Mouse (Mus musculus) midbrain, embryonic 16.5 days (tissue): ENCODE results near the gene Gtf3c1. TPM values are rescaled to one million over a fixed set of nuclear protein-coding genes. Genes with fewer than 3 reads are reported as not detected.

Experiments used
- ATAC-seq: fragments of 200-750 bp; cut with Nextera tagmentation; 2 replicates; pipeline ENCODE4 v1.8.0; 2017; ENCODE audit warnings: moderate TSS enrichment
- H3K27ac ChIP-seq: fragments of 300-500 bp; sonication (generic); 2 replicates; pipeline ENCODE4 v1.5.1; 2014; ENCODE audit warnings: mild to moderate bottlenecking, low read length, mixed read lengths
- H3K27me3 ChIP-seq: fragments of 300-500 bp; sonication (generic); 2 replicates; pipeline ENCODE4 v1.6.1; 2014; ENCODE audit warnings: low read depth, low read length, mixed read lengths; ENCODE audit not compliant: control insufficient read depth, insufficient read depth
- H3K36me3 ChIP-seq: fragments of 300-500 bp; sonication (generic); 2 replicates; pipeline ENCODE4 v1.6.1; 2014; ENCODE audit warnings: mild to moderate bottlenecking, low read length, moderate library complexity, mixed read lengths; ENCODE audit not compliant: control insufficient read depth, insufficient read depth
- H3K4me1 ChIP-seq: fragments of 300-500 bp; sonication (generic); 2 replicates; pipeline ENCODE4 v1.6.1; 2014; ENCODE audit warnings: mild to moderate bottlenecking, low read length, mixed read lengths; ENCODE audit not compliant: control insufficient read depth, insufficient read depth
- H3K4me2 ChIP-seq: fragments of 300-500 bp; sonication (generic); 2 replicates; pipeline ENCODE4 v1.6.1; 2014; ENCODE audit warnings: mild to moderate bottlenecking, low read length, mixed read lengths
- H3K4me3 ChIP-seq: fragments of 300-500 bp; sonication (generic); 2 replicates; pipeline ENCODE4 v1.5.1; 2014; ENCODE audit warnings: low read depth, mild to moderate bottlenecking, low read length, moderate library complexity, mixed read lengths
- H3K9ac ChIP-seq: fragments of 300-500 bp; sonication (generic); 2 replicates; pipeline ENCODE4 v1.6.1; 2014; ENCODE audit warnings: low read depth, low read length, mixed read lengths
- H3K9me3 ChIP-seq: fragments of 300-500 bp; sonication (generic); replicated peaks from 2 replicates; pipeline ENCODE4 v1.6.1; 2014; ENCODE audit warnings: mild to moderate bottlenecking, low read length, mixed read lengths; ENCODE audit not compliant: control insufficient read depth, poor library complexity, severe bottlenecking
- WGBS: fragments of 180-500 bp; shearing (Covaris S2); extraction: QIAGEN DNeasy Blood & Tissue Kit; methylation state at CpG from one replicate; pipeline ENCODE4 v1.1.7; 2014; 5-methylcytosine and 5-hydroxymethylcytosine counted together
- polyA plus RNA-seq: library from polyadenylated mRNA; unstranded; fragments of >200 nt; fragmentation: Nextera tagmentation; extraction: Ambion mirVana; gene quantifications from 2 replicates; pipeline ENCODE4 v1.2.1, GENCODE M21; 2015

The Gtf3c1 gene
- polyA plus RNA-seq, 1 experiment from 2014 or later: 30.5 TPM

DNA sequence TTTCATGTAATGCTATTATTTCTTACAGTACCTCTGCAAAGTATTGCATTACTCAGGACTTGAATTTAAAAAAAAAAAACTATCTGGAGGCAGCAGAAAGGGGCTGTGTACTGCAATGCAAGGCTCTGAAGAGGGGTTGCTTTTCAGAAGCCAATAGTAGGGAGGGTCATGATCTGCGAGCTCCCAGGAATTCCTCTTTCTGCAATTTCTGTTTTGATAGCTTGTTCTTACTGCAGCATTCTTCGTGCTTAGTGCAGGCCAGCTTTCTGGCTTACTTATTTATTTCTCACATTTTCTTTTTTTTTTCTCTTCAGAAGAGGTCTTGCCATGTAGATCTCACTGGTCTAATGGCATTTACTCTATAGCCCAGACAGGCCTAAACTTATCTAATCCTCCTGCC is 32.9 kb upstream of the Gtf3c1 start:
- H3K4me2 ChIP-seq: no peak overlapping the region
- H3K36me3 ChIP-seq: no peaks in the 10 kb centered on the region
- no peaks in the 10 kb centered on the region for H3K4me1 ChIP-seq
- no peak overlapping the region for H3K27ac ChIP-seq
- H3K9ac ChIP-seq: no peak overlapping the region
- 83% methylated on average over 2 of the region's 2 CpGs for WGBS
- no peak for ATAC-seq
- H3K9me3 ChIP-seq: no peaks in the 10 kb centered on the region
- H3K27me3 ChIP-seq: no peaks in the 10 kb centered on the region
- H3K4me3 ChIP-seq: no peak overlapping the region

DNA sequence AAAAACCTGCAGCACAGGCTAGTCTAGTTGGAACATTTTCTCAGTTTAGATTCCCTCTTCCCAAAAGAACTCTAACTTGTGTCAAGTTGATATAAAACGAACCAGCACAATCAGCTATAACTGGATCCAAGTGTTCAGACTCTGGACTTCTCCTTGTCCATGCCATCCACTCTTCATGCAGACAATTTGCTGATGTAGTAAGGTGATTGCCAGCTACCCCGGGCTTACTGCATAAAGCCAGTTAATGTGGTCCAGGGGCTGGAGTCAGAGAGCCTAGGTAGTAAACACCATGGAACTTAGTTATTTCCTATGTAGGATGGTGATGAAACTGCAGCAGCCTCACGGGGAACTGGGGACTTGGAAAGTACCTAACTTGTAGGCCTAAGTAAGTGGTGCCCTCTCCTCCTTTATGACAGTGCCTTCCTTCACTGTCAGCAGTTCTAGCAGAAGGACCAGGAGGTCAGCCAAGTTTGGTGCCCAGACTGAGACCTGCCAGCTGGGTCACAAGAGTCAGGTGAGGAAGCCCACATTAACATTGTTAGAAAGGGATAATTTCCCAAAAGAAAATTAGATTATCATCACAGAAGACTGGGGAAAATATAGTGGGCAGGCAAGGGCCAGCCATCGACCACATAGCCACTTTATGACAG is 28.9 kb upstream of the Gtf3c1 start:
- no peak for ATAC-seq
- WGBS: 95% methylated on average over 4 of the region's 4 CpGs
- Histone ChIP-seq H3K9ac (no peak overlapping the region), H3K4me3 (no peak overlapping the region), H3K27me3 (no peaks in the 10 kb centered on the region), H3K4me2 (no peak overlapping the region), H3K27ac (no peak overlapping the region), H3K4me1 (0 out of 2 replicates have a peak, but pooled peaks cover 3% of the 10 kb centered on the region), H3K9me3 (no peaks in the 10 kb centered on the region), H3K36me3 (no peaks in the 10 kb centered on the region)

DNA sequence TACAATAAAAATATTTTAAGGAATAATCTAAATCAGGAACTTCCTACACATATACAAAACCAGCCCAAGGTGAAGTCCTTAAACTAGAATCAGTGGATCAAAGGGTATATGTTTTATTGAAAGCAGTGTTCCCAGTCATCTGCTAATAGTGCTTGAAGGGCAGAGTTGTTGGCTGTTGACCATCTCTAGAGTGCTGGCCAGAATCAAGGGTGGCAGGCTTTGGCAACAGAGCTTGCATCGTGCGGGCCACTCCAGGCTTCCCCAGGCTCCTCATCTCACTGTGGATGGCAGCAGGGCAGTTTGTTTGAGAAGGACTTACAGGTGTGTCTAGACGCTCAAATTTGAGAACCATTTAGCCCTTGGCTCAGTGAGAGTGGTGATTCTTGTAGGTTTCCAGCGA is 26.2 kb upstream of the Gtf3c1 start:
- Histone ChIP-seq H3K9me3 (no peaks in the 10 kb centered on the region), H3K4me2 (no peak overlapping the region), H3K27me3 (no peaks in the 10 kb centered on the region), H3K4me1 (0 out of 2 replicates have a peak, but pooled peaks cover 7% of the 10 kb centered on the region), H3K36me3 (no peaks in the 10 kb centered on the region), H3K9ac (no peak overlapping the region), H3K27ac (no peak overlapping the region), H3K4me3 (no peak overlapping the region)
- ATAC-seq: no peak
- WGBS: 93% methylated on average over 4 of the region's 4 CpGs

DNA sequence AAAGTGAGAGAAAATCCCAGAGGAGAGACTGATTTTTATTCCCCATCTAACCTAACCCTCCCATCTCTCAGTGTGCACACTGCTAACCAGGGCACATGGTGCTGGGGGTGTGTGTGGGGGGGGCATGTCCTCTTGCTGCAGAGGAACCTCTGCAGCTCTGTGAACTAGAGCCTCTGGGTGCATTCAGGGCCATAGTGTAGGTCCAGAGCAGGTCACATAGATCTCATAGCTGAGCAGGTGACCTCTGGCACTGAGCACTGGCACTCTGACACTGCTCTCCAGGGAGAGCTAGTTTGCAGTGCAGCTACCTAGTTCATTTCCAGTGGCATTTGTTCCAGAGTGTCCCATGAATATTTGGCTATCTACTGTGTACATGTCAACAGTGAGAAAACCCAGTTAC is 24.1 kb upstream of the Gtf3c1 start:
- Histone ChIP-seq H3K27ac (no peak overlapping the region), H3K4me2 (no peak overlapping the region), H3K9ac (no peak overlapping the region), H3K9me3 (no peaks in the 10 kb centered on the region), H3K27me3 (no peaks in the 10 kb centered on the region), H3K4me3 (no peak overlapping the region), H3K36me3 (no peaks in the 10 kb centered on the region), H3K4me1 (peaks cover 9% of the 10 kb centered on the region; the same call in 1 of the 2 replicates)
- no peak for ATAC-seq

DNA sequence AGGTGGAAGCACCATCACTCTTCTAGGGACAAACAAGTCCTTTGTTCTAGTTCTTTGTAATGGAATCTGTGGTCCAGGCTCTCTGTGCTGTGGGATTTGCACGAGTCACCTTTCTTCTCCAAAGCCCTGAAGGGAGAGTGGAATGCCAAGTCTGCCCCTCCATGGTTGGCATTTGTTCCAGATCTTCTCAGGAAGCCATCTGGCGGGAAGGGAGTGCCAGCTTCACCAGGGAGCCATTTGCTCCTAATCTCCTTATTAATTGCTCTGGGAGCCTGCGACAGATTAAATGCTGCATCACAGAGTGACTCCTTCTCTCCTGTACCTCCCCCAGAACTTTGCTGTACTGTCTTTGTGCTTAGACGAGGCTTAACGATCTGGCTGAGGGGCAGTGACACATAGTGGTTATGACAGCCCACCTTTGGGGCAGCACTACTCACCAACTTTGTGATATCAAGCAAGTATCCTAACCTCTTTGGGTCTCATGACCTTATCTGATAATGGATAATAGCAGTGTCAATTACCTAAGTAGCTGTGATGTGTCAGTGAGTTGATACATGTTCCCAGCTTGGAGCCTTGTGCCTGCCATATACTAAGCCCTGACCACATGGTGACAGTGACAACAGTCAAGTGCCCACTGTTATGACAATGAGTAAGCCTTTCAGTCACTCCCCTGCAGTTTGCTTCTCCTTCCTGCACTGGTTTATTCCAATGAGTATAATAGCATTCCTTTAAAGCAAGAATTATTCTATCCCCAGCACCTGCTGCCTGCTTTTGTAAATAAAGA is 15.8 kb upstream of the Gtf3c1 start:
- no peak for ATAC-seq
- no peak overlapping the region for H3K9ac ChIP-seq

DNA sequence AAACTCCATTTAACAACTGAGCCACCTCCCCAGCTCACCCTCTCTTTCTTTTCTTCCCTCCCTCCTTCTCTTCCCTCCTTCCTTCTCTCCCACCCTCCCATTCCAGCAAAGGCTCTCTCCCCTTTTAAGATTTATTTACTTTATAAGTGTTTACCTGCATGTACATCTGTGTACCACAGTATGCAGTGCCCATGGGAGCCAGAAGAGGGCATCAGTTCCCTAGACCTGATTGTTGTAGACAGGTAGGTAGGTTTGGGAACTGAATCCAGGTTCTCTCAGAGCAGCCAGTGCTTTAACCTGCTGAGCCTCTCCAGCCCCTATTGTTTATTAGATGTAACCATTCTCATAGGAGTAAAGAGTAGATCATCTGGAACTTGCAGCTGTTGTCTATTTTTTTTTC is 14.5 kb upstream of the Gtf3c1 start:
- Histone ChIP-seq H3K9me3 (no peaks in the 10 kb centered on the region), H3K4me2 (no peak overlapping the region), H3K27ac (no peak overlapping the region), H3K9ac (no peak overlapping the region), H3K36me3 (no peaks in the 10 kb centered on the region), H3K4me3 (no peak overlapping the region), H3K27me3 (no peaks in the 10 kb centered on the region), H3K4me1 (peaks cover 2% of the 10 kb centered on the region; the same call in 1 of the 2 replicates)
- no peak for ATAC-seq

More for the DNA sequence above, 15.8 kb upstream of the Gtf3c1 start:
- Histone ChIP-seq H3K36me3 (no peaks in the 10 kb centered on the region), H3K4me2 (no peak overlapping the region), H3K4me1 (peaks cover 4% of the 10 kb centered on the region; the same call in 1 of the 2 replicates), H3K9me3 (no peaks in the 10 kb centered on the region), H3K27ac (no peak overlapping the region), H3K27me3 (no peaks in the 10 kb centered on the region), H3K4me3 (no peak overlapping the region)
- 43% methylated on average over 5 of the region's 5 CpGs for WGBS

DNA sequence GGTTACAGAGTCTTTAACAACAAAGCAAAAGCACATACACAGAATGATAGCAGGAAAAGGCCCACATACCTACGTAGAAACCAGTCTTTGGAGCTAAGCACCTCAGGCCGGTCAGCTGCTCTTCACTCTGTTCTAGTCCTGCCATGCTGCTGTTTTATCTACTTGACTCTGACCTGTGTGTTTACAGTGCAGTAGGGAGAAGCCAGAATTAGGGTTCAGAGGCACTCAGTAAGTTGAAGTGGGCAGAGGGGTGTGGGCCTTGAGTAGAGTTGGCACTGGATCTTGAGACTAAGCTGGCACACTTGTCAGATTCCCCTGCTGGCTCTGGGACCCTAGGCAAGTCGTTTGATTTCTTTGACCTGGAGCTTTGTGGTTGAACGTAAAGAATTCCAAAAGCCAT is 13.5 kb upstream of the Gtf3c1 start:
- Histone ChIP-seq H3K9me3 (no peaks in the 10 kb centered on the region), H3K4me1 (peaks cover 2% of the 10 kb centered on the region; the same call in 1 of the 2 replicates), H3K4me3 (no peak overlapping the region), H3K9ac (no peak overlapping the region), H3K27me3 (no peaks in the 10 kb centered on the region), H3K4me2 (no peak overlapping the region), H3K27ac (peak overlapping the region; percentile 22; the same call in 1 of the 2 replicates), H3K36me3 (no peaks in the 10 kb centered on the region)
- WGBS: 87% methylated on average over 4 of the region's 4 CpGs
- ATAC-seq: no peak

DNA sequence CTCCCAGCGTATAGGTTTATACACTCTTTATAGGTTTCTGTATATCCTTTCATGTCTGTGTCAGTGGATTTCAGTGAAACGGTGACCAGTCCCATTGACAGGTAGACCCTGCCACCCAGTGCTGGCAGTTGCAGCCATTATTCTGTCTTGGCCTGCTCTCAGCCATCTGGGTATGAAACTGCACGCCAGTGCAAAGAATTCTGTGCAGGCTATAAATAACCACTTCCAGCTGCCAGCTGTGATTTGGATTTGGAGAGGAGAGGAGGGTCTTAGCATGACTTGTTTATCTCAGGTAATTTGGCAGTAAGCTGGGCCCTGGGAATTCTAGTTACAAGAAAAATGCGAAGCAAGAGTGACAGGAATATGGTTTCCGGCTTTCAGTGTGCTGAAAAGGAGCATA is 12.8 kb upstream of the Gtf3c1 start:
- Histone ChIP-seq H3K9me3 (no peaks in the 10 kb centered on the region), H3K4me2 (no peak overlapping the region), H3K4me3 (no peak overlapping the region), H3K27ac (no peak overlapping the region), H3K9ac (no peak overlapping the region), H3K27me3 (no peaks in the 10 kb centered on the region), H3K36me3 (no peaks in the 10 kb centered on the region), H3K4me1 (peaks cover 2% of the 10 kb centered on the region; the same call in 1 of the 2 replicates)
- ATAC-seq: no peak
- WGBS: 82% methylated on average over 5 of the region's 5 CpGs

DNA sequence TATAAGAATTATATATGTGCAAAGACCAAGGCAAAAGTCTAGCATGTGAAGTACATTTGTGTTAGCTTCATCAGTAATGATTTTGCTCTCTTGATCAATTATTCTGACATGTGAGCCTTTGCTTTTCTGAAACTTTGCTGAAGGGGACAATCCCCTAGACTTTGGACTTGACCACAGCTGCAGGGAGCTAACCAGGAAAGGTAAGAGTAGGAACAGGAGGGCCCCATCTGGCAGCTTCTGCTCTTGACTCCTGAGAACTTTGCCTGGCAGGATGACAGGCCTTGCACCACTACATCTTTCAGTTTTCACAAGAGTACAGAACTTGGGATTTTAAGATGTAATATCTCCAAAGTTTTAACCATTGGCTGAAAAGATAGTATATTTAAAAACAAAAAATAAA is 10.0 kb upstream of the Gtf3c1 start:
- Histone ChIP-seq H3K4me2 (no peak overlapping the region), H3K4me3 (no peak overlapping the region), H3K9ac (no peak overlapping the region), H3K36me3 (no peaks in the 10 kb centered on the region), H3K9me3 (no peaks in the 10 kb centered on the region), H3K4me1 (no peaks in the 10 kb centered on the region; the same call in 1 of the 2 replicates), H3K27me3 (no peaks in the 10 kb centered on the region), H3K27ac (no peak overlapping the region)
- ATAC-seq: no peak
